Mouse (Mus musculus): ENCODE data around the gene Ncam1. TPM values are rescaled to one million over a fixed set of nuclear protein-coding genes. Genes with fewer than 3 reads are reported as not detected.

Gene Ncam1
- polyA plus RNA-seq (2014; fragmentation: Nextera tagmentation; extraction: Ambion mirVana) = 51.2 and 56.1 TPM in 2 replicates

GRCm38 (mm10) chr9:49798806-49799205 is at the start of gene Ncam1:
Gene Ncam1 (minus strand): TSS chr9:49798925.
- H3K4me1 ChIP-seq (ENCODE audit: control insufficient read depth, insufficient read depth, low read length) = no peaks in the 10 kb centered on the region
- peak within 1 kb of the TSS; percentile 22; the same call in 1 of the 2 replicates for H3K27ac ChIP-seq (replicated peaks; ENCODE audit: low read depth, low read length)
- no peaks in the 10 kb centered on the region for H3K27me3 ChIP-seq (ENCODE audit: control insufficient read depth, insufficient read depth, low read length)
- peak within 1 kb of the TSS; percentile 96 for H3K4me2 ChIP-seq (ENCODE audit: low read depth, low read length)
- ATAC-seq (replicated peaks; ENCODE audit: insufficient number of reproducible peaks, low FRiP score, low TSS enrichment, low read depth) (peak; percentile 65), DNase-seq (ENCODE audit: low spot score) (peak; percentile 99)
- H3K9me3 ChIP-seq (replicated peaks; ENCODE audit: control insufficient read depth, low read length) = no peaks in the 10 kb centered on the region
- WGBS = 0% methylated on average over 23 of the region's 23 CpGs
- H3K36me3 ChIP-seq (replicated peaks; ENCODE audit: control insufficient read depth, insufficient read depth, low read depth, low read length) = no peaks in the 10 kb centered on the region
- H3K4me3 ChIP-seq (ENCODE audit: low read depth, low read length) = peak within 1 kb of the TSS; percentile 76
- H3K9ac ChIP-seq (replicated peaks; ENCODE audit: low read length) = peak within 1 kb of the TSS; percentile 80

- Histone ChIP-seq H3K4me2 (ENCODE audit: low read depth, low read length) (no peak overlapping the region), H3K9me3 (replicated peaks; ENCODE audit: control insufficient read depth, low read length) (no peaks in the 10 kb centered on the region), H3K27ac (replicated peaks; ENCODE audit: low read depth, low read length) (no peak overlapping the region), H3K27me3 (ENCODE audit: control insufficient read depth, insufficient read depth, low read length) (no peaks in the 10 kb centered on the region), H3K4me1 (ENCODE audit: control insufficient read depth, insufficient read depth, low read length) (no peaks in the 10 kb centered on the region), H3K36me3 (replicated peaks; ENCODE audit: control insufficient read depth, insufficient read depth, low read depth, low read length) (no peaks in the 10 kb centered on the region), H3K4me3 (ENCODE audit: low read depth, low read length) (no peak overlapping the region), H3K9ac (replicated peaks; ENCODE audit: low read length) (no peak overlapping the region)
- DNase-seq (ENCODE audit: low spot score) (no peak), ATAC-seq (replicated peaks; ENCODE audit: insufficient number of reproducible peaks, low FRiP score, low TSS enrichment, low read depth) (no peak)
- WGBS = 96% methylated on average over 1 of the region's 1 CpGs
Observed at GRCm38 (mm10) chr9:49834013-49834412, 35.3 kb upstream of the Ncam1 start.

GRCm38 (mm10) chr9:49827671-49828070 is 28.9 kb upstream of the Ncam1 start:
- Histone ChIP-seq H3K4me3 (ENCODE audit: low read depth, low read length) (no peak overlapping the region), H3K9ac (replicated peaks; ENCODE audit: low read length) (no peak overlapping the region), H3K4me2 (ENCODE audit: low read depth, low read length) (no peak overlapping the region), H3K36me3 (replicated peaks; ENCODE audit: control insufficient read depth, insufficient read depth, low read depth, low read length) (no peaks in the 10 kb centered on the region), H3K4me1 (ENCODE audit: control insufficient read depth, insufficient read depth, low read length) (no peaks in the 10 kb centered on the region), H3K9me3 (replicated peaks; ENCODE audit: control insufficient read depth, low read length) (no peaks in the 10 kb centered on the region), H3K27ac (replicated peaks; ENCODE audit: low read depth, low read length) (no peak overlapping the region), H3K27me3 (ENCODE audit: control insufficient read depth, insufficient read depth, low read length) (no peaks in the 10 kb centered on the region)
- no peak for ATAC-seq (replicated peaks; ENCODE audit: insufficient number of reproducible peaks, low FRiP score, low TSS enrichment, low read depth)
- DNase-seq (ENCODE audit: low spot score) = no peak
- WGBS = 88% methylated on average over 8 of the region's 8 CpGs

GRCm38 (mm10) chr9:49816115-49816650 is 17.5 kb upstream of the Ncam1 start:
- ATAC-seq (replicated peaks; ENCODE audit: insufficient number of reproducible peaks, low FRiP score, low TSS enrichment, low read depth) = no peak
- WGBS = 61% methylated on average over 10 of the region's 10 CpGs
- DNase-seq (ENCODE audit: low spot score) = no peak

GRCm38 (mm10) chr9:49814442-49814841 is 15.7 kb upstream of the Ncam1 start:
- Histone ChIP-seq H3K9me3 (replicated peaks; ENCODE audit: control insufficient read depth, low read length) (no peaks in the 10 kb centered on the region), H3K36me3 (replicated peaks; ENCODE audit: control insufficient read depth, insufficient read depth, low read depth, low read length) (no peaks in the 10 kb centered on the region), H3K27ac (replicated peaks; ENCODE audit: low read depth, low read length) (no peak overlapping the region), H3K9ac (replicated peaks; ENCODE audit: low read length) (no peak overlapping the region), H3K4me3 (ENCODE audit: low read depth, low read length) (no peak overlapping the region), H3K4me1 (ENCODE audit: control insufficient read depth, insufficient read depth, low read length) (no peaks in the 10 kb centered on the region), H3K27me3 (ENCODE audit: control insufficient read depth, insufficient read depth, low read length) (no peaks in the 10 kb centered on the region), H3K4me2 (ENCODE audit: low read depth, low read length) (no peak overlapping the region)
- ATAC-seq (replicated peaks; ENCODE audit: insufficient number of reproducible peaks, low FRiP score, low TSS enrichment, low read depth) (no peak), DNase-seq (ENCODE audit: low spot score) (no peak)
- 87% methylated on average over 2 of the region's 2 CpGs for WGBS

More at GRCm38 (mm10) chr9:49816115-49816650, 17.5 kb upstream of the Ncam1 start:
- Histone ChIP-seq H3K4me1 (ENCODE audit: control insufficient read depth, insufficient read depth, low read length) (no peaks in the 10 kb centered on the region), H3K27ac (replicated peaks; ENCODE audit: low read depth, low read length) (no peak overlapping the region), H3K9ac (replicated peaks; ENCODE audit: low read length) (no peak overlapping the region), H3K9me3 (replicated peaks; ENCODE audit: control insufficient read depth, low read length) (no peaks in the 10 kb centered on the region), H3K4me3 (ENCODE audit: low read depth, low read length) (no peak overlapping the region), H3K27me3 (ENCODE audit: control insufficient read depth, insufficient read depth, low read length) (no peaks in the 10 kb centered on the region), H3K36me3 (replicated peaks; ENCODE audit: control insufficient read depth, insufficient read depth, low read depth, low read length) (no peaks in the 10 kb centered on the region), H3K4me2 (ENCODE audit: low read depth, low read length) (no peak overlapping the region)

GRCm38 (mm10) chr9:49803222-49803621 is 4.5 kb upstream of the Ncam1 start:
- no peak for ATAC-seq (replicated peaks; ENCODE audit: insufficient number of reproducible peaks, low FRiP score, low TSS enrichment, low read depth)
- WGBS = 56% methylated on average over 3 of the region's 3 CpGs
- H3K36me3 ChIP-seq (replicated peaks; ENCODE audit: control insufficient read depth, insufficient read depth, low read depth, low read length) = no peaks in the 10 kb centered on the region
- no peak overlapping the region for H3K4me2 ChIP-seq (ENCODE audit: low read depth, low read length)
- no peak for DNase-seq (ENCODE audit: low spot score)
- no peak overlapping the region for H3K9ac ChIP-seq (replicated peaks; ENCODE audit: low read length)
- H3K27me3 ChIP-seq (ENCODE audit: control insufficient read depth, insufficient read depth, low read length) = no peaks in the 10 kb centered on the region
- no peak overlapping the region for H3K27ac ChIP-seq (replicated peaks; ENCODE audit: low read depth, low read length)
- no peak overlapping the region for H3K4me3 ChIP-seq (ENCODE audit: low read depth, low read length)
- no peaks in the 10 kb centered on the region for H3K4me1 ChIP-seq (ENCODE audit: control insufficient read depth, insufficient read depth, low read length)
- no peaks in the 10 kb centered on the region for H3K9me3 ChIP-seq (replicated peaks; ENCODE audit: control insufficient read depth, low read length)

- H3K27me3 ChIP-seq (ENCODE audit: control insufficient read depth, insufficient read depth, low read length) = no peaks in the 10 kb centered on the region
- H3K36me3 ChIP-seq (replicated peaks; ENCODE audit: control insufficient read depth, insufficient read depth, low read depth, low read length) = no peaks in the 10 kb centered on the region
- peak overlapping the region; percentile 96 for H3K4me2 ChIP-seq (ENCODE audit: low read depth, low read length)
- peak; percentile 62 for DNase-seq (ENCODE audit: low spot score)
- H3K4me3 ChIP-seq (ENCODE audit: low read depth, low read length) = peak overlapping the region; percentile 76
- WGBS = under 1% methylated on average over 58 of the region's 58 CpGs
- no peaks in the 10 kb centered on the region for H3K4me1 ChIP-seq (ENCODE audit: control insufficient read depth, insufficient read depth, low read length)
- H3K9me3 ChIP-seq (replicated peaks; ENCODE audit: control insufficient read depth, low read length) = no peaks in the 10 kb centered on the region
- H3K27ac ChIP-seq (replicated peaks; ENCODE audit: low read depth, low read length) = peak overlapping the region; percentile 22; the same call in 1 of the 2 replicates
- ATAC-seq (replicated peaks; ENCODE audit: insufficient number of reproducible peaks, low FRiP score, low TSS enrichment, low read depth) = peak; percentile 54
- peak overlapping the region; percentile 80 for H3K9ac ChIP-seq (replicated peaks; ENCODE audit: low read length)
Observed at GRCm38 (mm10) chr9:49797821-49798571, 729 bp downstream of the Ncam1 start.

GRCm38 (mm10) chr9:49797508-49797820 is 1.3 kb downstream of the Ncam1 start:
- DNase-seq (ENCODE audit: low spot score) (no peak), ATAC-seq (replicated peaks; ENCODE audit: insufficient number of reproducible peaks, low FRiP score, low TSS enrichment, low read depth) (no peak)
- Histone ChIP-seq H3K36me3 (replicated peaks; ENCODE audit: control insufficient read depth, insufficient read depth, low read depth, low read length) (no peaks in the 10 kb centered on the region), H3K4me2 (ENCODE audit: low read depth, low read length) (peak overlapping the region; percentile 96), H3K27me3 (ENCODE audit: control insufficient read depth, insufficient read depth, low read length) (no peaks in the 10 kb centered on the region), H3K9me3 (replicated peaks; ENCODE audit: control insufficient read depth, low read length) (no peaks in the 10 kb centered on the region), H3K9ac (replicated peaks; ENCODE audit: low read length) (peak overlapping the region; percentile 80), H3K4me3 (ENCODE audit: low read depth, low read length) (peak overlapping the region; percentile 76), H3K27ac (replicated peaks; ENCODE audit: low read depth, low read length) (no peak overlapping the region), H3K4me1 (ENCODE audit: control insufficient read depth, insufficient read depth, low read length) (no peaks in the 10 kb centered on the region)
- under 1% methylated on average over 15 of the region's 15 CpGs for whole genome bisulfite sequencing
